Mouse (Mus musculus): ENCODE measurements at regions not wholly inside any gene's neighbourhood (a gene's known extent, or its start where the extent isn't known, plus 50 kb on each side); places are given as distances from the start of the nearest gene placed in this dataset.
A peak's percentile ranks its signal among the peaks of the same experiment; 100 is the strongest.

GRCm38 (mm10) chr8:73645582-73645981, 292.2 kb upstream of the Large1 start:
- DNase-seq (ENCODE audit: low spot score in 2 of 2) = no peak

DNA sequence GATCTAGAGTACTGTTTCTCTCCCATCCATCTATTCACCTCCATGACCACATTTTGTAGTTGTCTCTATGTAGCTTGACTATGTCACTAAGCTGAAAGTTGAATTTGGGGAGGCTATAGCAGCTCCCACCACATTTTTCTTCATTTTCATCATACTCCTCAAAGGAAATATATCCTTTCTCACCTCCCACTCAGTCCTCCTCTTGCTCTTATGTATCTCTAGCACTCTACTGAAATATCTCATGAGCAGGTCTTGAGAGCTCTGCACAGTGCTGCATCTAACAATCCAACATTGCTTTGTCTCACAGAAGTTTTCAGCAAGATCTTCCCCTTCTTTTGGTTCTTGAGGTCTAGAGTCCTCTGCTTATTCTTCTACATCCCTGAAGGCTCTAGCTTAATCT, 273.5 kb upstream of the Large1 start:
- DNase-seq (ENCODE audit: low spot score in 2 of 2) = no peak

GRCm38 (mm10) chr8:73618946-73619345, 265.6 kb upstream of the Large1 start:
- no peak for DNase-seq (ENCODE audit: low spot score in 2 of 2)

- DNase-seq (ENCODE audit: low spot score in 2 of 2) = peak; percentile 43 to 52
Measured at GRCm38 (mm10) chr8:73614631-73615030, 261.3 kb upstream of the Large1 start.

- peak in 1 of 2 experiments; percentile 5 for DNase-seq (ENCODE audit: low spot score in 2 of 2)
Measured at GRCm38 (mm10) chr8:73614106-73614505, 260.8 kb upstream of the Large1 start.

DNA sequence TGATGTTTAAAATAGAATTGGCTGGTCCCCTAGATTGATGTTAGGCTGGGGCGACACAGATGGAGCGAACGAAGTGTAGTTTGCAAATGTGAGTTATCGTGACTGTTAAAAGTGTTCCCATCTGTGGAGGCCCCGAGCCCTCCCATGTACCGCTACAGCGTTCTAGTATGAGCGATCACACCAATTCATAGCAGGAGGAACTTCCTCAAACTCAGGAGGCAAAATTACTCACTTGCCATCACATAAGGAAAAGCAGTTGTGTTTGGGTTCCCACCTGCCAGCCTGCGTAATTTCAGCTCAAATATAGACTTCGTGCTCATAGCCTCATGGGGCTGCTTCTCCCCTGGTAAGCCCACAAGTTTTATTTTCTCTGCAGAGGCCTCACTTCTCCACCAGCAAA, 258.2 kb upstream of the Large1 start:
- peak; percentile 66 to 69 for DNase-seq (ENCODE audit: low spot score in 2 of 2)

- DNase-seq (ENCODE audit: low spot score in 2 of 2) = no peak
Measured at GRCm38 (mm10) chr8:73570599-73570998, 217.3 kb upstream of the Large1 start.

GRCm38 (mm10) chr8:73569963-73570362, 216.6 kb upstream of the Large1 start:
- no peak for DNase-seq (ENCODE audit: low spot score in 2 of 2)

Small RNA genes in the stretch of these regions (microRNA-seq; reads per million reads assigned to microRNA genes)
- 0 reads per million in 2 experiments for gene Gm23255

Measured in layer of hippocampus, adult 8-10 months (tissue).